Mouse (Mus musculus) myocyte (in vitro differentiated cells): Measurements from ENCODE around the gene Ncor2. TPM values are rescaled to one million over a fixed set of nuclear protein-coding genes. Genes with fewer than 3 reads are reported as not detected.
A peak's percentile ranks its signal among the peaks of the same experiment; 100 is the strongest.

Experiments
- H3K27me3 ChIP-seq: one replicate; pipeline ENCODE4 v1.6.1; 2011; ENCODE audit not compliant: control insufficient read depth, insufficient read depth, insufficient read length
- H3K36me3 ChIP-seq: one replicate; pipeline ENCODE4 v1.6.1; 2011; ENCODE audit not compliant: control insufficient read depth, insufficient read depth
- H3K4me2 ChIP-seq: one replicate; pipeline ENCODE4 v1.6.1; 2011; ENCODE audit warnings: low read depth, control low read depth
- H3K4me3 ChIP-seq: one replicate; pipeline ENCODE4 v1.5.1; 2011; ENCODE audit warnings: mild to moderate bottlenecking, control low read depth, moderate library complexity
- H3K79me2 ChIP-seq: one replicate; pipeline ENCODE4 v1.6.1; 2011; ENCODE audit not compliant: control insufficient read depth, insufficient read depth
- H3ac ChIP-seq: one replicate; pipeline ENCODE4 v1.6.1; 2011; ENCODE audit not compliant: control insufficient read depth, insufficient read length
- CEBPB ChIP-seq: IDR thresholded peaks from 2 replicates; pipeline ENCODE4 v1.6.1; 2011; ENCODE audit warnings: mild to moderate bottlenecking, moderate library complexity; ENCODE audit not compliant: poor library complexity, insufficient read depth, severe bottlenecking
- E2F4 ChIP-seq: IDR thresholded peaks from one replicate; pipeline ENCODE4 v1.6.1; 2011; ENCODE audit warnings: mild to moderate bottlenecking, control low read depth, moderate library complexity; ENCODE audit not compliant: insufficient read depth
- MAX ChIP-seq: IDR thresholded peaks from one replicate; pipeline ENCODE4 v1.6.1; 2011; ENCODE audit warnings: low read depth, mild to moderate bottlenecking, control low read depth
- MYOD1 ChIP-seq, 3 experiments: IDR thresholded peaks; one replicate each; pipeline ENCODE4 v1.6.1; 2011; ENCODE audit warnings: control low read depth in 2 of 3, low read depth in 2 of 3, mild to moderate bottlenecking in 2 of 3, moderate library complexity in 1 of 3; ENCODE audit not compliant: insufficient read length in 2 of 3, control insufficient read depth in 1 of 3
- MYOG ChIP-seq, 3 experiments: IDR thresholded peaks; one replicate each; pipeline ENCODE4 v1.6.1; 2011; ENCODE audit warnings: control low read depth in 2 of 3, low read depth in 2 of 3, mild to moderate bottlenecking in 2 of 3; ENCODE audit not compliant: insufficient read length in 2 of 3, control insufficient read depth in 1 of 3, insufficient read depth in 1 of 3
- POLR2A ChIP-seq: IDR thresholded peaks from one replicate; pipeline ENCODE4 v1.6.1; 2011; ENCODE audit warnings: low read depth, mild to moderate bottlenecking, control low read depth, moderate library complexity; ENCODE audit not compliant: insufficient read length
- POLR2AphosphoS2 ChIP-seq: IDR thresholded peaks from one replicate; pipeline ENCODE4 v1.6.1; 2011; ENCODE audit warnings: low read depth, control low read depth; ENCODE audit not compliant: insufficient read length
- REST ChIP-seq: IDR thresholded peaks from one replicate; pipeline ENCODE4 v1.6.1; 2011; ENCODE audit warnings: mild to moderate bottlenecking, control low read depth, moderate library complexity; ENCODE audit not compliant: insufficient read depth, insufficient read length
- SRF ChIP-seq: IDR thresholded peaks from one replicate; pipeline ENCODE4 v1.6.1; 2011; ENCODE audit warnings: low read depth; ENCODE audit not compliant: control insufficient read depth, insufficient read length
- TCF12 ChIP-seq: IDR thresholded peaks from one replicate; pipeline ENCODE4 v1.6.1; 2011; ENCODE audit warnings: mild to moderate bottlenecking, control low read depth; ENCODE audit not compliant: poor library complexity, insufficient read depth, severe bottlenecking
- TCF3 ChIP-seq: IDR thresholded peaks from one replicate; pipeline ENCODE4 v1.6.1; 2011; ENCODE audit warnings: low read depth, control low read depth; ENCODE audit not compliant: insufficient read length
- USF1 ChIP-seq: IDR thresholded peaks from one replicate; pipeline ENCODE4 v1.6.1; 2011; ENCODE audit warnings: low read depth, mild to moderate bottlenecking, control low read depth, moderate library complexity
- polyA plus RNA-seq: library from polyadenylated mRNA; unstranded; fragments of >200 nt; fragmentation: generic; extraction: Trizol; gene quantifications from one replicate; pipeline ENCODE4 v1.2.1, GENCODE M21; 2012; ENCODE audit warnings: missing spikeins

Ncor2 gene
- polyA plus RNA-seq, 1 experiment, result 127 TPM

DNA sequence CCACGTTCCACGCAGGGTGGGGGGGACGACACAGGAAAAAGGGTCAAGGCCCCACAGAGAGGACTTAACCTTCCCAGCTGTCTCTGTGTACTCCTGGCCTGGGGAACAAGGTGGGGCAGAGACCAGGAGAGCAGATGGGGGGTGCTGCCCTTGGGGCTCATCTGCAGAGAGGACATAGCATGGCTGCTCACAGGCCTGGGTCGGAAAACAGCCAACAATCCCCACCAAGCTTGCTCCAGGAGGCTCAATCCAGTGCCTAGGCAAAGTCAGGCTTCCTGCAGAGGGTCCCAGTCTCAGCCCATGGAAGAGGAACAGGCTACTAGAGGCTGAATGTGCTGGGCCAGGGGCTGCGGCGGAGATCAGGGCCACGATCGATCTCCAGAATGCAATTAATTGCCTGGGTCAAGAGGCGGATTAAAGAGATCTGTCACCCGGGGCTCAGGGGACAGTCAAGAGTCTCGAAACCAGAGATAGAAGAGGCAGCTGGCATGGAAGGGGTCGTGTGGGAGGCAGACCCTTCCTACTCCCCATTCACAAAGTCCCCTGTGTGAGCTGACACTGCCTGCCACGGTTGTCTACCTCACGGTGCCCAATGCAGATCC is 19.1 kb downstream of the Ncor2 start:
- H3K4me2 ChIP-seq, result peak overlapping the region; percentile 60
- no peaks in the 10 kb centered on the region for H3K27me3 ChIP-seq
- no peak overlapping the region for H3K4me3 ChIP-seq
- TF ChIP-seq MYOG (IDR thresholded peaks at IDR 0.05; ENCODE audit: control insufficient read depth in 1 of 3, insufficient read depth in 1 of 3, insufficient read length in 2 of 3, low read depth in 2 of 3) (peak in 1 of 3 experiments; percentile 49), MAX (no peak), MYOD1 (IDR thresholded peaks at IDR 0.05; ENCODE audit: control insufficient read depth in 1 of 3, insufficient read length in 2 of 3, low read depth in 2 of 3) (peak in 1 of 3 experiments; percentile 56)
- H3ac ChIP-seq, result no peak overlapping the region
- peaks cover 6% of the 10 kb centered on the region for H3K36me3 ChIP-seq
- H3K79me2 ChIP-seq, result peaks cover 87% of the 10 kb centered on the region

DNA sequence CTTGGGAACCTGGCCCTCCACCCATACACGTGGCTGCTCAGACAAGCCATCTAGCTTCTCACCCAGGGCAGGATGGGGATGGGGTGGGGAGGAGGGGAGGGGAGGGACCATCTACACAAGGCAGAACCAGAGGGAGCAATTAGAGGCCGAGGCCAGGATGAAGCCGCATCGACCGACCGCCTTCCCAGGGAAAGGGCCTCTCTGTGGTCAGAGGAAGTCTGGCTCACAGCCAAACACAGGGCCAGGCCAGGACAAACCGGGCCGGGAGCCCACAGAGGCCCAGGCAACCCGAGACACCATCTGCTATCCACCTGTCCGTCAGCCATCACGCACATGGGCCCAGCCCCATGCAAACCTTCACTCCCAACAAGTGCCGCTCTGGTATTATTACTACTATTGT is 19.7 kb downstream of the Ncor2 start:
- peak; percentile 97 for TF ChIP-seq TCF3
- peak; percentile 89 for TF ChIP-seq TCF12
- TF ChIP-seq CEBPB, result no peak
- peak; percentile 32 for TF ChIP-seq POLR2AphosphoS2
- peak; percentile 69 to 98 (median 98) for TF ChIP-seq MYOD1 (IDR thresholded peaks at IDR 0.05; ENCODE audit: control insufficient read depth in 1 of 3, insufficient read length in 2 of 3, low read depth in 2 of 3)
- peak; percentile 63 to 97 (median 94) for TF ChIP-seq MYOG (IDR thresholded peaks at IDR 0.05; ENCODE audit: control insufficient read depth in 1 of 3, insufficient read depth in 1 of 3, insufficient read length in 2 of 3, low read depth in 2 of 3)
- TF ChIP-seq SRF, result no peak
- TF ChIP-seq MAX, result peak; percentile 7
- no peak overlapping the region for H3K4me3 ChIP-seq
- no peak overlapping the region for H3ac ChIP-seq
- H3K27me3 ChIP-seq, result no peaks in the 10 kb centered on the region
- peaks cover 91% of the 10 kb centered on the region for H3K79me2 ChIP-seq
- peaks cover 6% of the 10 kb centered on the region for H3K36me3 ChIP-seq
- H3K4me2 ChIP-seq, result peak overlapping the region; percentile 82

DNA sequence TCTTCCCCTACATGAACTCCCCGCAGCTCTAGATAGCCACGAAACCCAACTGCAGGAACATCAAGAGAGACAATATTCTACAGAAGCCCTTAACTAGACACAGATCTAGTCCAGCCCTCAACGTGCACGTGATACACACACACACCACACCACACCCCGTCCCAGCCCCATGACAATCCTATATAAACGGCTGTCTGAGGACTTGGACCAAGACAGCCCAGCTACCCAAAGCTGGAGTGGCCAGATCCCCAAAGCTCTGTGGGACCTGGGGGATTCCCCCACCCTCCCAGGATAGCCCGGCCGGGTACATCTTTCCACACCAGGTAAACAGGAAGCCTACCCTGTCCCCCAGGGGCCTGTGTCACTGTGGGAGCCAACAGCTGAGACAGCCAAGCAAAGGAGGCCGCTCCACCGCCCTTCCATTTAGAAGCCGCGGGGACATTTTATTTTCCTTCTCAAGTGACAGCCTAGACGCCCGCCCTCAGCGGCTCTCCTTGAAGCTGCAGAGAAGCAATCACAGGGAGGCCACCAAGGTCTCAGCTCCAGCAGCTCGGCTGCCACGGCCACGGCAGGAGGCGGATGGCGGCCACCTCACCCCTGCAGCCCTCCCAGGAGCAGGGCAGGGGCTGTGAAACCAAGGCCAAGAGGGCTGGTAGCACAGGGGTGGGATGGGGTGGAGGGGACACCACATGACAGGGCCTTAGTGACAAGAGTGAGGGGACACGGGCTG is 20.6 kb downstream of the Ncor2 start:
- Histone ChIP-seq H3K36me3 (peaks cover 6% of the 10 kb centered on the region), H3ac (no peak overlapping the region), H3K79me2 (peaks cover 91% of the 10 kb centered on the region), H3K27me3 (no peaks in the 10 kb centered on the region), H3K4me3 (no peak overlapping the region), H3K4me2 (peak overlapping the region; percentile 82)
- peak in 1 of 3 experiments; percentile 37 for TF ChIP-seq MYOD1 (IDR thresholded peaks at IDR 0.05; ENCODE audit: control insufficient read depth in 1 of 3, insufficient read length in 2 of 3, low read depth in 2 of 3)
- TF ChIP-seq USF1, result no peak
- no peak for TF ChIP-seq TCF12
- TF ChIP-seq MYOG (IDR thresholded peaks at IDR 0.05; ENCODE audit: control insufficient read depth in 1 of 3, insufficient read depth in 1 of 3, insufficient read length in 2 of 3, low read depth in 2 of 3), result peak in 1 of 3 experiments; percentile 48

DNA sequence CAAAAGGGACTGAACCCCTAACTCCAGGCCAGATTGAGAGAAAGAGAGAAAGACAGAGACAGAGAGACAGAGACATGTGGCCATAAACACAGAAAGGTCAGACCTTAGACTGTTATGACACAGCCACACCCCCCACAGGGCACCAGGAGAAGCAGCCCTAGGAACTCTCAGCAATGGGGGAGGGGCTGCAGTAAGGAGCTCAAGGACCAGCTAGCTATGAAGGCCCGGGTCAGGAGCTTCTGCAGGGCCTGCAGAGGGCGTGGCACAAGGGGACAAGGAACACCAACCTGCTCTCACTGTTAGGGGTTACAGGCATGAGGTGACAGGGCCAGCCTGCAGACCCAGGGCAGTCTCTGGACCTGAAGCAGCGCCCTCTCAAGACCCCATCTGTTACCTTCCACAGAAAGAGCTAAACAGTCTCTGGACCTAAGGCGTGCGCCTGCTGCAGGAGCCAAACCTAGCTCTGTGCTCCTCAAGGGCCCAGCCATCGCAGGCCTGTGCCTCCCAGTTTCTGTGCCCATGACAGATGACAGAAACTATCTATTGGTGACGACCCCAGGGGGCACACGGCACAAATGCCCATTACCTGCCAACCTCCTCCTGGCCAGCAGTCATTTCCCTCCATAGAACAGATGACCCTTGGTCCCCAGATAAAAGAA is 21.5 kb downstream of the Ncor2 start:
- Histone ChIP-seq H3K79me2 (peaks cover 91% of the 10 kb centered on the region), H3K27me3 (no peaks in the 10 kb centered on the region), H3ac (no peak overlapping the region), H3K36me3 (peaks cover 6% of the 10 kb centered on the region), H3K4me3 (no peak overlapping the region), H3K4me2 (peak overlapping the region; percentile 58)
- no peak for TF ChIP-seq REST
- TF ChIP-seq TCF12, result no peak
- TF ChIP-seq MYOD1 (IDR thresholded peaks at IDR 0.05; ENCODE audit: control insufficient read depth in 1 of 3, insufficient read length in 2 of 3, low read depth in 2 of 3), result no peak
- TF ChIP-seq CEBPB, result no peak
- TF ChIP-seq MYOG (IDR thresholded peaks at IDR 0.05; ENCODE audit: control insufficient read depth in 1 of 3, insufficient read depth in 1 of 3, insufficient read length in 2 of 3, low read depth in 2 of 3), result no peak
- TF ChIP-seq SRF, result no peak
- TF ChIP-seq TCF3, result no peak
- no peak for TF ChIP-seq E2F4
- no peak for TF ChIP-seq POLR2A
- no peak for TF ChIP-seq MAX
- no peak for TF ChIP-seq POLR2AphosphoS2
- TF ChIP-seq USF1, result no peak
